Mouse (Mus musculus) cerebellum, postnatal 10 days (tissue): ENCODE measurements at regions not wholly inside any gene's neighbourhood (a gene's known extent, or its start where the extent isn't known, plus 50 kb on each side); places are given as distances from the start of the nearest gene placed in this dataset.
"Not testable (repeated sequence)": the region's sequence is repeated elsewhere in the genome, so short reads cannot be mapped to it uniquely, and the experiment has no call there.

Source experiments
- DNase-seq, 2 experiments: peaks; one replicate each; pipeline ENCODE4 v3.0.0; 2021; ENCODE audit warnings: mixed read lengths in 2 of 2

- peak; percentile 54 to 60 for DNase-seq
Measured at GRCm38 (mm10) chr13:70012123-70012522, 209.9 kb downstream of the Med10 start.

- no peak for DNase-seq
Measured at GRCm38 (mm10) chr13:70015183-70015582, 213.0 kb downstream of the Med10 start.

GRCm38 (mm10) chr13:70017535-70017934 is 215.3 kb downstream of the Med10 start:
- peak; percentile 33 to 49 for DNase-seq

- no peak for DNase-seq
Measured at GRCm38 (mm10) chr13:70019999-70020838, 218.0 kb downstream of the Med10 start.

GRCm38 (mm10) chr13:70033249-70033648 is 231.1 kb downstream of the Med10 start:
- DNase-seq: no peak

- no peak for DNase-seq
Measured at GRCm38 (mm10) chr13:70033763-70034162, 231.6 kb downstream of the Med10 start.

GRCm38 (mm10) chr13:70037985-70038667 is 235.9 kb downstream of the Med10 start:
- DNase-seq: peak; percentile 31 to 63

GRCm38 (mm10) chr13:70057920-70058319 is 255.7 kb downstream of the Med10 start:
- DNase-seq: no peak

- DNase-seq: peak; percentile 13 to 26
Measured at GRCm38 (mm10) chr13:70061363-70061945, 259.3 kb downstream of the Med10 start.

- DNase-seq: no peak
Measured at GRCm38 (mm10) chr13:70073655-70074054, 271.5 kb downstream of the Med10 start.

- peak; percentile 41 to 60 for DNase-seq
Measured at GRCm38 (mm10) chr13:70075353-70075752, 273.2 kb downstream of the Med10 start.

- peak; percentile 15 to 23 for DNase-seq
Measured at GRCm38 (mm10) chr13:70081108-70081507, 278.9 kb downstream of the Med10 start.

- DNase-seq: no peak
Measured at GRCm38 (mm10) chr13:70092886-70093285, 290.7 kb downstream of the Med10 start.

- DNase-seq: no peak
Measured at GRCm38 (mm10) chr13:70093970-70094369, 291.8 kb downstream of the Med10 start.

GRCm38 (mm10) chr13:70096430-70097301 is 294.5 kb downstream of the Med10 start:
- peak; percentile 77 to 80 for DNase-seq

GRCm38 (mm10) chr13:70100091-70100490 is 297.9 kb downstream of the Med10 start:
- DNase-seq: not testable (repeated sequence)

- DNase-seq: no peak
Measured at GRCm38 (mm10) chr13:70103021-70103420, 300.8 kb downstream of the Med10 start.

- not testable (repeated sequence) for DNase-seq
Measured at GRCm38 (mm10) chr13:70103491-70103890, 301.3 kb downstream of the Med10 start.

- DNase-seq: no peak
Measured at GRCm38 (mm10) chr13:70103903-70104302, 301.7 kb downstream of the Med10 start.

- DNase-seq: no peak
Measured at GRCm38 (mm10) chr13:70115576-70115975, 313.4 kb downstream of the Med10 start.

- DNase-seq: no peak
Measured at GRCm38 (mm10) chr13:70124860-70125545, 322.8 kb downstream of the Med10 start.

- no peak for DNase-seq
Measured at GRCm38 (mm10) chr13:70127310-70127709, 325.1 kb downstream of the Med10 start.
